Mouse (Mus musculus) cerebellum, adult 9-11 months (tissue): ENCODE measurements around the gene Adcy9.
A peak's percentile ranks its signal among the peaks of the same experiment; 100 is the strongest.

ENCODE experiments used
- DNase-seq: peaks from one replicate; pipeline ENCODE4 v3.0.0; 2022

Adcy9 gene

DNA sequence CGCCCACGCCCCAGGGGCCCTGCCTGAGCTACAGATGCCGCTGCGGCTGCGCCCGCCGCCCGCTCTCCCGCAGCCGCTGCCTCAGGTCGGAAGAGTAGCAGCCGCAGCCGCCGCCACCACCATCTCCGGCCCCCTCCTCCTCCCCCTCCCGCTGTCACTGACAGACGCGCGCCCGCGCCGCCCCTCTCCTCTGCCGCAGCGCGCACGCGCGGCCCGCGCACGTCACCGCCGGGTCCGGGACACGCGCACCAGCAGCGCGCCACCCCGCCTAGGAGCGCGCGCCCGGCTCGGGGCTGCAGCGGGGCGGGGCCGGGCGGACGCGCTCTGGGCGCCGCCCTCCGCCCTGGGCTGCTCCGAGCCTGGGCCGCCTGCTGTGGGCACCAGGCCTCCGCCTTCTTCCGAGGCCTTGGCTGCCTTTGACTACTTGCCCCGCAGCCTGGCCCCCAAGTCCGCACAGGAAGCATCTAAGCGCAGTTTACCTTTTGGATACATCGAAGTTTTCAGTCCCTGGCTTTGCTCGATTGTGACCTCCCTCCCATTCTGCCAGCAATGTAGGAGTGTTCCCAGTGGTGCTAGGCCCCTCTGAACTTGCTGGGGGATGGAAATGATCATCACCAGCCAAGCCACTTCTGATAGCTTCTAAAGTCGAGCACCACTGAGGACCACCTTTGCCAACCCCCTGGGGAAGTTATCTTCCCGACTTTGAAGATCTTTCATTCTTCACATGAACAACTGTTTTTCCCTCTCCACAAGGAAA, at the start of gene Adcy9:
Adcy9 (minus strand) TSS at position 201 of the 757 bp plus-strand sequence.
- peak; percentile 92 for DNase-seq

DNA sequence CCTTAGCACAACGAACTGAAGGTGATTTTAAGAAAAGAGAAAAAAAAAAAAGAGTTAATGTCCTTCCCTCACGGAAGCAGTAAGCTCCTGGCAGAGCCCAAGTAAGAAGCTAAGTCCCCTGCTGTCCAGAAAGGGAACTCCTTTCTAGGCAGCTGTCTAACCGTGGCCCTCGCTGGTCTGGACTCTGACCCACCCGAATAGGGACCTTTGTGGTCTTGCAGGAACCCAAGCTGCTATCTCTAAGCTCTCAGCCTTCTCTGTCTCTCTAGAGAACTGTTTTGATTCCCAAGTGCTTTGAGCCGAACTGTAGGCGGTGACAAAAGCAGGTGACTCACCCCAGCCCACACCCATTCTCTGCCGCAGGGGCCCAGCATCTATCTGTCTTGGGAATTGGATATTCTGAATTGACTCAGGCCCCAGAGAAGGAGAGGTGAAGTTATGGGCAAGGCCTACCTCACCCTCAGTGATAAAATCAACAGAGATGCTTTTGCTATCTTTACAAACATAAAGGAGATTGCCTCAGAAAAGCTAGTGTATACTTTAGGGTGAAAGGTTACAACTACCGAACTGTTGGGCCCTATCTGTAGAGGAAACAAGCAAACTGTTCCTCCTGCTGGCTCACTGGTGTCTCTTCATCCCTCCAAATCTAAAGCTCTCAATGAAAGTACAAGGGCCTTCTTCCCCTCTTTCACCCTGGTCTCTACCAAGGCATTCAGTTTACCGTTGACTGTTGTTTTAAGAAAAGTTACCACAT, 49.5 kb upstream of the Adcy9 start:
- no peak for DNase-seq

DNA sequence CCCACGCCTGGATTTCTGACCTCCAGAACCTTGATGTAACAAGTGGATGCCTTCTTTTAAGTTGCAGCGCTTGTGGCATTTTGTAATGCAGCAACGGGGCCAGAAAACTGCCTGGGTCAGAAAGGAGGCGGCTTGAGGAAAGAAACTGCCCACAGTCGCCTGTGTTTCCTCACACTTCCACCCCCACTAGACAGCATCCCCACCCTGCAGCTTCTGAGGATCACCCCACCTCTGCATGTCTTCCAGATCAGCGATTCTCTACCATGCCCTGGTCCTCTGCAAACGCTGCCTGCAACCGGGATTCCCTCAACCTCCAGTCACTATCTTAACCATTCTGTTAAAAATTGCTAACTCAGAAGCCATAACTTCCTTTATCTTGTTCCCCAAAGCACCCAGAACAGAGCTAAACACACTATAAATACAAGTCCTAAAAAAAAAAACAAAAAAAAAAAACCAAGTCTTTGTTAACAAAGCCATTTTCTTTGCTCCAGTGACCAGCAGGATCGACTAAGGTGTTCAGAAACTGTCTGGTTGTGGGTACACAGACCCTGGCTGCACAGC, 44.3 kb upstream of the Adcy9 start:
- no peak for DNase-seq

DNA sequence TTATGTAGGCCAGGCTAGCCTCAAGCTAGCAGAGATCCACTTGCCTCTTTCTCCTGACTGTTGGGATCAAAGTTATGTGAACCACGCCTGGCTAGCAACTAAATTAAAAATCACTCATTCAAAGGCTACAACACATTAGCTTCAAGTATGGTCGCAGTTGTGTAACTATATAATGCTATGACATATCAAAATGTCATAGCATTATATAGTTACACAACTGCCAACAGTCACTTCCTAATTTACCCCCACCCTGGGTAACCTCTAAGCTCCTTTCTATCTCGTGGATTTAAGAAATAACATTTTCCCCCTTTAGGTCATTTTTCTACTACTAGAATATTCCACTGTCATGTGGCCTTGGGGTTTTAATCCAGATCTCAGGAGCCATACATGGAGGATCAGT, 37.6 kb upstream of the Adcy9 start:
- DNase-seq: no peak

DNA sequence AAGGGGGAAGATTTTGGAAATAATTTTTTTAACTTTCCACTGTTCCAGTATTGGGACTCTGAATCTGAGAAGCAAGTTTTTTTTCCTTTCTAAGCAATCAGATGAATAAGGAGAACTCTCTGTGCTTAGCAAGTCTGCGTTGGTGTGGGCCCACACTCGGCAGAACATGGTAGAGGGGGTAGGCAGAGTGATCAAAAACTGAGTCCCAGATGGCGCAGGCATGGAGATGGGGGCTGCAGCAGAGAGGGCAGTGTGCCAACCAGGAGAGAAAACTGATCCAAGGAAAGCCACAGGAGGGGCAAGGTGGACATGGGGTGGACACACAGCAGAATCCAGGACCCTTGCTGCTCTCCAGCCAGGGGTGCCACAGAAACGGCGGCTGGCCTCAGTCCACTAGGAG, 36.1 kb upstream of the Adcy9 start:
- no peak for DNase-seq

DNA sequence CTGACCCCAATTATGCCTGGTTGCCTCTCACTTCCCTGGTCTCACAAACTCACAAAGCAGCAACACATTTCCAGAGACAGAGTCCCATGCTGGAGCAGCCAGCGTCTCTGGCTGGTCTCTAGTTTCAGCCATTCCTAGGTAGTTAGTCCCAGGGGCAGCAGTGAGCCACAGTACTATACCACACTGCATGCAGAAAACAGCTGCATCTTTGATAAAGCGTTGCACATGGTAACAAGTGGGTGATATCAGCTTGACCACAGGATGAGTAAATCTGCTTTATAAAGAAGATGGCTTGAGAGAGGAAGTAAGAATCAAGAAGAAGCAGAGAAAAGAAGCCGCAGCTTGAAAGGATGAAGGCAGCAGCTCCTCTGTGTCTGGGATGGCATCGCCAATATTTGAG, 35.4 kb upstream of the Adcy9 start:
- DNase-seq: no peak

DNA sequence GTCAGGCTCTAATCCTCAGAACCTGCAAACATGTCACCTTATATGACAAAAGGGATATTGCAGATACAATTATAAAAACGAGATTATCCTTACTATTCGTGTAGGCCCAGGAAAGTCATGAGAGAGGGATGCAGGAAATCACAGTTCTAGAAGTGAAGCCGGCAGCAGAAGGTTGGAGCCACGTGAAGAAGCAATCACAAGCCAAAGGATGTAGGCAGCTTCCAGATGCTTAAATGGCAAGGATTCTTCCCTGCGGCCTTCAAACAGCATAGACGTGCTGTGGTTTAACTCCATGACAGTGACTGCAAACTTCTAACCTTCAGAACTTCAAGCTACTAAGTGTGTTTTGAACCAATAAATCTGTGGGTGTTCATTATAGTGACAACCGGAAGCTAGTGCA, 34.3 kb upstream of the Adcy9 start:
- DNase-seq: no peak

DNA sequence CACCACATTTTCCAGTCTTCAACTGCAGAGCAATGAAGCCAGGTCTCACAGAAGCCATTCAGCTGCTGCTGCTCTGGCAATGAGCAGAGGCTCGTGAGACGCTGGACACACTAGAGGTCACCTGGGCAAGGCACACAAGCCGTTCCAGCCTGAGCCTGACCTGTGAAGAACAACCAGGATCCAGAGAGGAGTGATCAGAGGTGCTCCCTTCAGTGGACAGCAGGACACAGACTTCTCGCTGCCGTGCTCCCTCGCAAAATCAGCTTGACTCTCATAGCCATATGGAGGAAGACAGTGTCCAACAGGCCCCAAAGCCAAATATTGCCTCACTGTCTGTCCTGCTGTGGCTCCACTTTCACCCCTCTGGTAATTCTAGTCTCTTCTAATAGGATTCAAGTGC, 29.1 kb upstream of the Adcy9 start:
- no peak for DNase-seq

DNA sequence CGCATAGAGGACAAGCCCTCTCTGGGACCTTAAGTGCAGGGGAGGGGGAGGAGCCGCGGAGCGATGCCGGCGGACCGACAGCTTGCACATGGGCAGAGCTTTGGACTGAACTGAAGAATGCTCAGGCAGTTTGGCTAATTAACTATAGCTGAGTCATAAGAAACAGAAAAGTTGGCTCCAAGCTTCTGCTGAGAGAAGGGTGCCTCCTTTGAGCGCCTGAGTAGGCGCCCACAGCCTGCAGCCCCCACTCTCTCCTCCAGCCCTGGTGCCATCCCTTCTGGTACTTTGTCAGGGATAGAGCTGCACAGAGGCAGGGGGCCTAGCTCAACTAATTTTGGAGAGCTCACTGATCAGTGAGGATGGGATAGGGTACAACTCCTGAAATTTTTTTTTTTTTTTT, 27.9 kb upstream of the Adcy9 start:
- DNase-seq: no peak

DNA sequence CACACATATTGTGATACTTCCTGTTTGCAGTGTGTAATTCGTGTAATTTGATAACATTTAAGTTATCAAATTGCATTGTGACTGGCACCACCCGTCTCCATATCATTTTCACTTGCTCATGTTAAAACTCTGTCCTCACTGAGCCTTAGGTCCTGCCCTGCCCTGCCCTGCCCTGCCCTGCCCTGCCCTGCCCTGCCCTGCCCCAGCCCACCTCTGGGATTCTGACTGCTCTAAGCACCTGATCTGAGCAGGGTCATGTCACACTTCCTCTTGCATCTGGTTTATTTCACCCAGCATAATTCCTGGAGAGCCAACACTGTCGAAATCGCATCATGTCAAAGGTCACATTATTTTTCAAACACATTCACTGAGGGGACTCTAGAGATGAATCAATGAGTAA, 26.1 kb upstream of the Adcy9 start:
- DNase-seq: no peak

DNA sequence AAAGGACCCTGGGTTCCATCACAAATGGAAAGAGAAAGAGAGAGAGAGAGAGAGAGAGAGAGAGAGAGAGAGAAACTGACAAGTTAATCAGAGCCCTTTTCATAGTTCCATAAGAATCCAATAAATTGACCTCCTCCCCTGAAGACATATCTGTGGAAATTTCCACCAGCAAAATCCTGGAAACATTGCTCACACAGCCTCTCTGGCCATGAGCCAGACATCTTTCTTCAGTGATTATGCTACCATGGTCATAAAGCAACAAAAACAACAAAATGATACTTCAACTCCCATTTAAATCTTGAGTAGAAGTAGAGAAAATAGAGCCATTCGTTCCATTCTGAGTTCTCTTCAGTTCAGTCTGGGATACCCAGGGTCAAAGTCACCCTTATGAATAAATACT, 24.1 kb upstream of the Adcy9 start:
- no peak for DNase-seq

DNA sequence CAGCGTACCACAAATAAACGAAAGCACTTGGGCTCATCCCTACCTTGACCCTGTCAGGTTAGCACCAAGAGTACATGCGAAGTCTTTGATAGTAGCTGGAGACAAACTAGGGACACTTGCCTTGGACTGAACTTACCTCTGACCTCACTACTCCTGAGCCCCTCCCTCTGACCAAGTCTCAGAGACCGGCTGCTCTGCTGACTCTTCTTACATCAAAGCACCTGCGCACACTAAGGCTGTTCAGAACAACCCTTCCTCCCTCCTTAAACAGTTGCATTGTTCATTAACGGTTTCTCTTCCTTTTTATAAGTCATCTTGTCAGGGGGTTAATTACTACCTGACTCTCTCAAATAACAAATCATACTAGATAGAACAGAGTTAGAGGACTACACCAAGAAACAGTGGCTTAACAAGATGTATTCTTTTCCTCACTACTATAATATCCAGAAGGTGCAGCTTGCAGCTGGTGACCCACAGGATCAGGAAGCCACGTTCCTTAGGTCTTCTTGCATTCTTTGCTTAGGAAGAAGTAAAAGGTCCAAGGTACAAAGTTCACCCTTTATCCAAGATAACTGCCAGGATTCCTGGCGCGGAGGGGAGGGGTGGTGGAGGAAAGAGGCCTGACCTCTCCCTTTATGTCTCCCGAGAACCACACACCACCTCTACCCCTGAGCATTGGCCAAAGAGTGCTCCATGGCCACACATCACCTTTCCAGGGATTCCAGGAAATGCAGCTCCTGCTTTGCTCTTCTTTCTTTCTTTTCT, 19.2 kb upstream of the Adcy9 start:
- no peak for DNase-seq

DNA sequence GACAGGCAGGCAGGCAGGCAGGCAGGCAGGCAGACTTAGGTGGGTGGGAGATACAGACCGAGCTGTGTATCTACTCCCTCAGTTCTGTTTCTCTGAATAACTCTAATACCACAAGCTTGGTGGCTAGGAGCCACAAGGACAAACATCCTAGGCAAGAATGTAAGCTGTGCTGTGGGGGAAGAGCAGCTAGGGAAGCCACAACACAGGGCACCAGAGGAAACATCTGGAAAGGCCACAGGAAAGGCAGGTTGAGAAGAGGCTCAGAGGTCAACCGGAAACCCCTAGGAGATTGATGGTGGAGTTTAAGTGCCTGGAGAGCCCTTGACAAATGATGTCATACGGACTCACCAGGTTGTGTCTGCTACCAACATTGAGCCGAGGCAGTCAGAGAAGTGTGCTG, 16.4 kb upstream of the Adcy9 start:
- DNase-seq: no peak

DNA sequence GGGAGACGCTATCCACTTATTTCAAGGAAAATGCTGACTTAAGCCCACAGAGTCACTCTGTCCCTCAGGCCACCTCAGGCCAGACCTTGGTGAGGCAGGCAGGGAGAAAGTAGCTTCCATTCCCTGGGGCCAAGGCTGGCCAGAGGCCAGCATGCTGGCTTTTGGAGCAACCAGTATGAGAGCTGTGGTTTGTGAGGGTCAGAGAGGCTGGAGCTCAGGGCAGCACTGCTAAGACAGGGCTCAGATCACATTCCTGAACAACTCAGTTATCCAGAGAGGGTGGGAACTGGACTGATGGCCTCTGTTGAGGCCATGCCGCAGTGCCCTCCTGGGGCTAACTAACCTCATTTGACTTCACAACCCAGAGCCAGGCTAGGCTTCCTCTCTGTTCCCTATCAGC, 15.1 kb upstream of the Adcy9 start:
- no peak for DNase-seq

DNA sequence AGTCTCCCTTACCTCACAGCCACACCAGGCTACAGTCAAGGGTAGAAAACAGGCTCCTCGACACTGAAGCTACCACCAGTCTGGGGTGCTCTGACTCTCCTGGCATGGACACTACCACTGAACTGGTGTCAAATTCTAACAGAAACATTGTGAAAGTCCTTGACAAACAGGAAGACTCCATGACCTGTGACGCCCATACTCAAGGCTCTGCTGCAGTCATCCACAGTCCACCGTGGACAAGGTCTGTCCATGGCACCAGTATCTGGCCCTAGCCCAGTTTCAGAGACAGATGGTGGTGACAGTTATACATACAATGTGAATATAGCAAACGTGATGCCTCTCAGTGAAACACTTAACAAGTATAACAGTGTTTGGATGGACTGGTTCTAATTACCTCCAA, 11.5 kb upstream of the Adcy9 start:
- DNase-seq: no peak

DNA sequence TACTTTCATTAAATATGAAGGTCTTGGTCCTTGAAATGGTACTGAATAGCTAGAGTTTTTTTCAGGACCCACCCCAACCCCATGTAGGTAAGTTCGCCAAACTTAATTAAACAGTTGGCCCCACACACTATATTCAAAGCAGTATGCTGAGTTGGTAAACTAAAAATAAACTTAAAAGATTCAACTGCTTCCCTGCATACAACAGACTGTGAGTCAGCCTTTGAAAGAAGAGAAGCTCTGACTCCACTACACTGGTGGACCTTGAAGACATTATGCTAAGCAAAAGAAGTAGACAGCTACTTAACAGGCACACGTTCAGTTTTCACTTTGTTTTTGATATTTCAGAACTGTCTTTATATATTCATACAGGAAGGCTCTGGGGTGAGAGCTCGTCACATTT, 10.7 kb upstream of the Adcy9 start:
- no peak for DNase-seq

DNA sequence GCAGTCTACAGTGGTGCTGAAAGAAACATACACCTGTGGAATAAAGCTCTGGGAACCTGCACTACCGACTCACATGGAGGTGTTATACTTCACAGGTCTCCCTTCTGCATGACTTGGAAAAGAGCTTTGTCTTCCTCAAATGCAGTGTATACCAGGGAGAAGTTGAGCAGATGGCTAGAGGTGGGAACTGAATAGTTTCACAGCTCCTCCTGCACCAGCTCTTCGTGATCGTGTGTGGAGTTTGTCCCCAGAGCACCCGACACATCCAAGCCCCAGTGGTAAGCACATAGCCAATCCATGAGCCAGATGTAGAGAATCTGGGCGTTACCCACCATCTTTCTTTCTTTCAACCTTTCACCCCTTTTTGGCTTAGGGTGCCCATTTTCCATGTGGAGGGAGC, 9.9 kb upstream of the Adcy9 start:
- no peak for DNase-seq

DNA sequence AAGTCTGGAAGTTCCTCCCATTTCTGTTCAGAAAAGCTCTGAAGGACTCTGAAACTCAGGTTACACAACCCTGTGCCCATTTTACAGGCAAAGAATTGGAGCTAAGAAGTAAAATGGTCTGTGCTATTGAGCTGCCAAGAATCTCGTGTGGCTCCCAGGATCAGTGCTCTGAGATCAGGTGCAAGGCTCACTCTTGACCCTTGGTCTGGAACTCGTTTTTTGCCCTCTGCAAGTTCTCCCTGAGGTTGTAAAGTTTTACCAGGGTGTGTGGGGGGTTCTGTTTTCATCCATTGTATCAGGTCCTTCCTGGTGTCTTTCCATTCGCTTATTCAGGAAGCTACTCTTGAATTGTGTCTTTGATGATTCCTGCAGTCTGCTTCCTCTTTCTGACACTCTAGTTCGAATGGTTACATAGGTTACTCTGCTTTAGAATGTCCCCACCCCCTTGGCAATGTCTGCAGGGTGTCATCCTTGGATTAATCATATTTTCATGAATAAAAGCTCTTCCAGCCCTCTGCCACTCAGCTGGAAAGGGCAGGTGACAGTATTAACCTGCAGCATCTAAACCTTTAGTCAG, 5.4 kb upstream of the Adcy9 start:
- DNase-seq: no peak

DNA sequence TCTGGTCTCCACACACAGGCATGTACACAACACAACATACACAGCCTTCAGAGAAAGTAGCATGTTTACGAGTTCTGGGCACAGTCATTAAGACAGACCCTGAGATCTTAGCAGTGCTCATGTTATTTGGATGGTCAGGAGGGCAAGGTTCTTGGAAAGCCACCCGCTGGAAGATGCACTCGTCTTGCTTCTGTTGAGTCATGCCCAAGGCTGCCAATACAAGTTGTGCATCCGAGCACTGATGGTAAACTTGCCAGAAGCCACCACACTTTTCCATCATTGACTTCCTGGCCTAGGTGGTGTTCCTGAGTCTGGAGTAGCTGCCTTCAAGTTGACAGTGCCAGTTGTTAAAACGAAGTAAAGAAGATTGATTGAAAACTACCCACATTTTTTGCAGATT, 3.3 kb upstream of the Adcy9 start:
- no peak for DNase-seq

DNA sequence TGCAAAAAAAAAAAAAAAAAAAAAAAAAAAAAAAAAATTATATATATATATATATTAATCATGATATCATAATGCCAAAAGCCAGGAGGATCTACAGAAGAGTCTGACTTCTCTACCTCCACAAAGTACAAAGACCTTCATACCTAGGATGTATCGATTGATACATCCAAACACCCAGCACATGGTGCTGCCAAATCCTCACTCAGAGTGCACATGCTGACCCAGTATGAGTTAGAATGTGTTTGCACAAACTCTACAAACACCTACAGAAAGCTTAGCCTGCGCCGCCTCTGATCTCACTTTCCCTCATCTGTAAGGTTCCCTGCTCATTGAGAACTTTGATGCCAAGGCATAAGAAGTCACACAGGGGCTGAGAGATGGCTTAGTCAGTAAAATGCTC, 2.7 kb upstream of the Adcy9 start:
- DNase-seq: no peak

DNA sequence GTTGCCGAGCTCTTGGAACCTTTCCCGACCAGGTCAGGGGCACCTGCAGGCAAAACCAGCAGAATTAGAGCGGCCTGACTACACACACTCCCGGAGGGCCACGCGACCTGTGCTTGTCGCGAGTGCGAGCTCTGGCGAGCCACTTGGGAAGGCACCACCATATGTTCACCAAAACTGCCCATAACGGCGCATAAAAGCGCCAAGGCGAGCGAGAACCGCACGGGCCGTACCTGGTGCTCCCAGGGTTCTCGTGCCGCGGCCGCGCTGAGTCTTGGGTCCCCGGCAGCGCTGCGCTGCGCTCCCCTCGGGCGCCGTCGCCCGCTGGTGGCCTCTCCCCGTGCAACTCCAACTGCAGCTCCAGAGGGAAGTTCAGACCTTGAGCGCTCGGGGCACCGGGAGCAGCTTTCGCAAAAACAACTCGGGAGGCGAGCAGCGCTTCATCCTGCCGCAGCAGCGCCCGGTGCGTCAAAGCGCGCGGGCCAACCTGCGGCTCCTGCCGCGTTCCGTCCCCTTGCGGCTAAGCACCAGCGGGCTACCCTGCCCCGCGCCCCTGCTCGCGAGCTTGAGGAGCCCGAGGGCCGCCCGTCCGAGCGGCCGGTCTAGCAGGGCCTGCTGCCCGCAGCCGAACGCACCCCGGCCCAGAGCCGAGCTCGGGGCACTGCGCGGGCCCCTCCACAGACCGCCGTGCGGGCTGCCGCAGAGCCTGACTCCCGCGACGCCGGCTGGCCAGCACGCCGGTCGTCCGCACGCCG, 576 bp downstream of the Adcy9 start:
- DNase-seq: peak; percentile 76

DNA sequence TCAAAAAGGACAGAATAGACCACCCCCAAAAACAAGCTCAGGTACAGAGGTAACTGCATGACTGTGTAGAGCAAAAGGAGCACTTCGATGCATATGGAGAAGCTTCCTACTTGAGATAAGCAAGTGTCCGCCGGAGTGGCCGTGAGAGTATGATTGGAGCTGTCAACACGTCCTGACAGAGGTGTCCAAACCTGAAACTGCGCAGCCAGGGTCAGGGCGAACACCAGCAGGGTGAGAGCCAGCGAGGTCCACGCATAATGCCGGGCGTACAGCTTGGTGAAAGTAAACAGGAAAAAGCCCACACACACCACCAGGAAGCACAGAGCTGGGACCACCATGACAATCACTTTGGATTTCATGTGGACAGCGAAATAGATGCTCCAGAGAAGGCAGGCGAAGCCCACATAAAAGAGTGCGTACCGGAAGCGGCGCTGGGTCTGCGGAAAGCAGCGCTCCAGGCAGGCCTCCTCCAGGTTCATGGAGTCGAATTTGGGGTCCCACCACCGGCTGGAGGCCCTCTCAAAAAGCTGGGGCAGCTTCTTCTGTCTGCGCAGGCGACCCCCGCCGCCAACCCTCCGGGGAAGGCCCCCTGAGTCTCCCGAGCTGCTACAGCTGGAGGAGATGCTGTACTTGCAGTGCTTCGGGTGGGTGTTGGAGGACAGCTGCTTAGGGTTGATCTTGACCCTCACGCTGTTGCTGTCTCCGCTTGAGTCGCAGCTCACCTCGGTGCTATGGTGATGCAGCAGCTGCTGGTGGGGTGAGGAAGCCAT, 1.3 kb downstream of the Adcy9 start:
- peak; percentile 35 for DNase-seq
